Mouse (Mus musculus) myocyte (in vitro differentiated cells): ENCODE measurements around the gene Aaed1.

Experiments used
- CEBPB ChIP-seq: IDR thresholded peaks from 2 replicates; pipeline ENCODE4 v1.6.1; 2011; ENCODE audit warnings: mild to moderate bottlenecking, moderate library complexity; ENCODE audit not compliant: poor library complexity, insufficient read depth, severe bottlenecking
- E2F4 ChIP-seq: IDR thresholded peaks from one replicate; pipeline ENCODE4 v1.6.1; 2011; ENCODE audit warnings: mild to moderate bottlenecking, control low read depth, moderate library complexity; ENCODE audit not compliant: insufficient read depth
- MAX ChIP-seq: IDR thresholded peaks from one replicate; pipeline ENCODE4 v1.6.1; 2011; ENCODE audit warnings: low read depth, mild to moderate bottlenecking, control low read depth
- MYOD1 ChIP-seq, 3 experiments: IDR thresholded peaks; one replicate each; pipeline ENCODE4 v1.6.1; 2011; ENCODE audit warnings: control low read depth in 2 of 3, low read depth in 2 of 3, mild to moderate bottlenecking in 2 of 3, moderate library complexity in 1 of 3; ENCODE audit not compliant: insufficient read length in 2 of 3, control insufficient read depth in 1 of 3
- MYOG ChIP-seq, 3 experiments: IDR thresholded peaks; one replicate each; pipeline ENCODE4 v1.6.1; 2011; ENCODE audit warnings: control low read depth in 2 of 3, low read depth in 2 of 3, mild to moderate bottlenecking in 2 of 3; ENCODE audit not compliant: insufficient read length in 2 of 3, control insufficient read depth in 1 of 3, insufficient read depth in 1 of 3
- POLR2A ChIP-seq: IDR thresholded peaks from one replicate; pipeline ENCODE4 v1.6.1; 2011; ENCODE audit warnings: low read depth, mild to moderate bottlenecking, control low read depth, moderate library complexity; ENCODE audit not compliant: insufficient read length
- POLR2AphosphoS2 ChIP-seq: IDR thresholded peaks from one replicate; pipeline ENCODE4 v1.6.1; 2011; ENCODE audit warnings: low read depth, control low read depth; ENCODE audit not compliant: insufficient read length
- TCF12 ChIP-seq: IDR thresholded peaks from one replicate; pipeline ENCODE4 v1.6.1; 2011; ENCODE audit warnings: mild to moderate bottlenecking, control low read depth; ENCODE audit not compliant: poor library complexity, insufficient read depth, severe bottlenecking
- TCF3 ChIP-seq: IDR thresholded peaks from one replicate; pipeline ENCODE4 v1.6.1; 2011; ENCODE audit warnings: low read depth, control low read depth; ENCODE audit not compliant: insufficient read length
- USF1 ChIP-seq: IDR thresholded peaks from one replicate; pipeline ENCODE4 v1.6.1; 2011; ENCODE audit warnings: low read depth, mild to moderate bottlenecking, control low read depth, moderate library complexity

DNA sequence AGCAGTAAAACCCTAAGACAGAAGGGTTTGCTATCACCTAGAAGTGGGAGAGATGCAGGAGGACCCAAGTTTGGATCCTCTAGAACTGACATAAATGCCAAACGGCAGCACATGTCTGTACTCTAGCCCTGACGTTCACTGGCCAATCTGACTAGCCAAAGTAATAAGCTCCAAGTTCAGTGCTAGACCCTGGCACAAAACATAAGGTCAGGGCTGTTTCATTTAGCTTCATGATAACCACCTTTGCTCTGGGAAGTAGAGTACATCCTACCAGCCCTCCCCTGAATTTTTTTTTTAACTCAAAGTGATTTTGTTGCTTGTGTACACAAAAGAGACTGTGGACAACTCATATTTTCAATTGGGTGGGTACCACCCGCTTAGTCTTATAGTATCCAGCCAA lies 48.5 kb upstream of the Aaed1 start:
- TF ChIP-seq POLR2AphosphoS2 = no peak
- no peak for TF ChIP-seq E2F4
- no peak for TF ChIP-seq POLR2A
- no peak for TF ChIP-seq TCF12
- TF ChIP-seq MAX = no peak
- no peak for TF ChIP-seq USF1
- TF ChIP-seq MYOG (IDR thresholded peaks at IDR 0.05; ENCODE audit: control insufficient read depth in 1 of 3, insufficient read depth in 1 of 3, insufficient read length in 2 of 3, low read depth in 2 of 3) = no peak
- TF ChIP-seq MYOD1 (IDR thresholded peaks at IDR 0.05; ENCODE audit: control insufficient read depth in 1 of 3, insufficient read length in 2 of 3, low read depth in 2 of 3) = no peak
- TF ChIP-seq TCF3 = no peak
- no peak for TF ChIP-seq CEBPB
